Mouse (Mus musculus): ENCODE results near the gene Vangl2. TPM values are rescaled to one million over a fixed set of nuclear protein-coding genes. Genes with fewer than 3 reads are reported as not detected.

Gene Vangl2
- polyA plus RNA-seq, 1 experiment from 2014 or later: 52.2 TPM

GRCm38 (mm10) chr1:172025201-172025904 lies 2.9 kb downstream of the Vangl2 start:
- peak overlapping the region; percentile 97 for H3K4me3 ChIP-seq (ENCODE audit: low read depth, low read length)
- WGBS: 14% methylated on average over 8 of the region's 8 CpGs
- H3K36me3 ChIP-seq (ENCODE audit: control insufficient read depth, insufficient read depth, low read length): no peaks in the 10 kb centered on the region
- H3K27ac ChIP-seq (ENCODE audit: low read depth, low read length): peak overlapping the region; percentile 97
- peak overlapping the region; percentile 93 for H3K4me2 ChIP-seq (ENCODE audit: low read depth, low read length)
- H3K4me1 ChIP-seq (ENCODE audit: control insufficient read depth, insufficient read depth, low read length): peaks cover 53% of the 10 kb centered on the region
- H3K27me3 ChIP-seq (ENCODE audit: control insufficient read depth, insufficient read depth, low read length): no peaks in the 10 kb centered on the region
- ATAC-seq (ENCODE audit: low read depth): peak; percentile 3; the same call in 1 of the 2 replicates
- peak overlapping the region; percentile 94 for H3K9ac ChIP-seq (replicated peaks; ENCODE audit: low read depth, low read length)
- H3K9me3 ChIP-seq (ENCODE audit: control insufficient read depth, low read length): no peaks in the 10 kb centered on the region

- no peaks in the 10 kb centered on the region for H3K9me3 ChIP-seq (ENCODE audit: control insufficient read depth, low read length)
- no peak overlapping the region for H3K27ac ChIP-seq (ENCODE audit: low read depth, low read length)
- no peak for ATAC-seq (ENCODE audit: low read depth)
- peaks cover 61% of the 10 kb centered on the region for H3K4me1 ChIP-seq (ENCODE audit: control insufficient read depth, insufficient read depth, low read length)
- H3K4me2 ChIP-seq (ENCODE audit: low read depth, low read length): peak overlapping the region; percentile 93
- no peaks in the 10 kb centered on the region for H3K36me3 ChIP-seq (ENCODE audit: control insufficient read depth, insufficient read depth, low read length)
- 14% methylated on average over 9 of the region's 9 CpGs for WGBS
- no peaks in the 10 kb centered on the region for H3K27me3 ChIP-seq (ENCODE audit: control insufficient read depth, insufficient read depth, low read length)
- peak overlapping the region; percentile 94; the same call in 1 of the 2 replicates for H3K9ac ChIP-seq (replicated peaks; ENCODE audit: low read depth, low read length)
- H3K4me3 ChIP-seq (ENCODE audit: low read depth, low read length): peak overlapping the region; percentile 97
Measured at GRCm38 (mm10) chr1:172024140-172024895, 3.9 kb downstream of the Vangl2 start.

- Histone ChIP-seq H3K9me3 (ENCODE audit: control insufficient read depth, low read length) (no peaks in the 10 kb centered on the region), H3K4me3 (ENCODE audit: low read depth, low read length) (no peak overlapping the region), H3K4me1 (ENCODE audit: control insufficient read depth, insufficient read depth, low read length) (peaks cover 79% of the 10 kb centered on the region), H3K4me2 (ENCODE audit: low read depth, low read length) (0 out of 2 replicates have a peak overlapping the region, but pooled peaks have one; percentile 6), H3K27ac (ENCODE audit: low read depth, low read length) (0 out of 2 replicates have a peak overlapping the region, but pooled peaks have one; percentile 16), H3K9ac (replicated peaks; ENCODE audit: low read depth, low read length) (no peak overlapping the region), H3K27me3 (ENCODE audit: control insufficient read depth, insufficient read depth, low read length) (no peaks in the 10 kb centered on the region), H3K36me3 (ENCODE audit: control insufficient read depth, insufficient read depth, low read length) (no peaks in the 10 kb centered on the region)
- WGBS: 51% methylated on average over 10 of the region's 10 CpGs
- no peak for ATAC-seq (ENCODE audit: low read depth)
Measured at GRCm38 (mm10) chr1:172019863-172020521, 8.3 kb downstream of the Vangl2 start.

GRCm38 (mm10) chr1:172019339-172019738 lies 8.9 kb downstream of the Vangl2 start:
- 94% methylated on average over 4 of the region's 4 CpGs for WGBS
- no peak for ATAC-seq (ENCODE audit: low read depth)
- no peak overlapping the region for H3K9ac ChIP-seq (replicated peaks; ENCODE audit: low read depth, low read length)
- no peaks in the 10 kb centered on the region for H3K36me3 ChIP-seq (ENCODE audit: control insufficient read depth, insufficient read depth, low read length)
- no peak overlapping the region for H3K4me3 ChIP-seq (ENCODE audit: low read depth, low read length)
- H3K4me2 ChIP-seq (ENCODE audit: low read depth, low read length): no peak overlapping the region
- H3K27me3 ChIP-seq (ENCODE audit: control insufficient read depth, insufficient read depth, low read length): no peaks in the 10 kb centered on the region
- H3K4me1 ChIP-seq (ENCODE audit: control insufficient read depth, insufficient read depth, low read length): peaks cover 79% of the 10 kb centered on the region
- H3K27ac ChIP-seq (ENCODE audit: low read depth, low read length): 0 out of 2 replicates have a peak overlapping the region, but pooled peaks have one; percentile 16
- H3K9me3 ChIP-seq (ENCODE audit: control insufficient read depth, low read length): no peaks in the 10 kb centered on the region

GRCm38 (mm10) chr1:172018336-172019311 lies 9.6 kb downstream of the Vangl2 start:
- no peaks in the 10 kb centered on the region for H3K27me3 ChIP-seq (ENCODE audit: control insufficient read depth, insufficient read depth, low read length)
- H3K9ac ChIP-seq (replicated peaks; ENCODE audit: low read depth, low read length): no peak overlapping the region
- H3K36me3 ChIP-seq (ENCODE audit: control insufficient read depth, insufficient read depth, low read length): no peaks in the 10 kb centered on the region
- H3K9me3 ChIP-seq (ENCODE audit: control insufficient read depth, low read length): no peaks in the 10 kb centered on the region
- peaks cover 78% of the 10 kb centered on the region for H3K4me1 ChIP-seq (ENCODE audit: control insufficient read depth, insufficient read depth, low read length)
- peak overlapping the region; percentile 6; the same call in 1 of the 2 replicates for H3K4me2 ChIP-seq (ENCODE audit: low read depth, low read length)
- H3K4me3 ChIP-seq (ENCODE audit: low read depth, low read length): no peak overlapping the region
- ATAC-seq (ENCODE audit: low read depth): no peak
- WGBS: 59% methylated on average over 9 of the region's 9 CpGs
- H3K27ac ChIP-seq (ENCODE audit: low read depth, low read length): peak overlapping the region; percentile 79

GRCm38 (mm10) chr1:172017517-172018070 lies 10.7 kb downstream of the Vangl2 start:
- WGBS: 54% methylated on average over 6 of the region's 6 CpGs
- H3K4me3 ChIP-seq (ENCODE audit: low read depth, low read length): no peak overlapping the region
- H3K27me3 ChIP-seq (ENCODE audit: control insufficient read depth, insufficient read depth, low read length): no peaks in the 10 kb centered on the region
- peak; percentile 13 for ATAC-seq (ENCODE audit: low read depth)
- no peaks in the 10 kb centered on the region for H3K9me3 ChIP-seq (ENCODE audit: control insufficient read depth, low read length)
- H3K36me3 ChIP-seq (ENCODE audit: control insufficient read depth, insufficient read depth, low read length): no peaks in the 10 kb centered on the region
- H3K4me1 ChIP-seq (ENCODE audit: control insufficient read depth, insufficient read depth, low read length): peaks cover 80% of the 10 kb centered on the region
- peak overlapping the region; percentile 79 for H3K27ac ChIP-seq (ENCODE audit: low read depth, low read length)
- H3K4me2 ChIP-seq (ENCODE audit: low read depth, low read length): peak overlapping the region; percentile 15; the same call in 1 of the 2 replicates
- peak overlapping the region; percentile 34; the same call in 1 of the 2 replicates for H3K9ac ChIP-seq (replicated peaks; ENCODE audit: low read depth, low read length)

- no peak overlapping the region for H3K4me3 ChIP-seq (ENCODE audit: low read depth, low read length)
- 10% methylated on average over 6 of the region's 6 CpGs for WGBS
Measured at GRCm38 (mm10) chr1:172016660-172017516, 11.4 kb downstream of the Vangl2 start.

More at GRCm38 (mm10) chr1:172016660-172017516, 11.4 kb downstream of the Vangl2 start:
- Histone ChIP-seq H3K36me3 (ENCODE audit: control insufficient read depth, insufficient read depth, low read length) (peaks cover under 1% of the 10 kb centered on the region; the same call in 1 of the 2 replicates), H3K9ac (replicated peaks; ENCODE audit: low read depth, low read length) (no peak overlapping the region), H3K9me3 (ENCODE audit: control insufficient read depth, low read length) (no peaks in the 10 kb centered on the region), H3K27me3 (ENCODE audit: control insufficient read depth, insufficient read depth, low read length) (no peaks in the 10 kb centered on the region), H3K27ac (ENCODE audit: low read depth, low read length) (peak overlapping the region; percentile 79), H3K4me1 (ENCODE audit: control insufficient read depth, insufficient read depth, low read length) (peaks cover 74% of the 10 kb centered on the region), H3K4me2 (ENCODE audit: low read depth, low read length) (peak overlapping the region; percentile 15; the same call in 1 of the 2 replicates)
- ATAC-seq (ENCODE audit: low read depth): peak; percentile 79

All from neural tube, embryonic 14.5 days (tissue).